11 mouse cellular contexts compared by ENCODE assay signal in the genomic region with DNA sequence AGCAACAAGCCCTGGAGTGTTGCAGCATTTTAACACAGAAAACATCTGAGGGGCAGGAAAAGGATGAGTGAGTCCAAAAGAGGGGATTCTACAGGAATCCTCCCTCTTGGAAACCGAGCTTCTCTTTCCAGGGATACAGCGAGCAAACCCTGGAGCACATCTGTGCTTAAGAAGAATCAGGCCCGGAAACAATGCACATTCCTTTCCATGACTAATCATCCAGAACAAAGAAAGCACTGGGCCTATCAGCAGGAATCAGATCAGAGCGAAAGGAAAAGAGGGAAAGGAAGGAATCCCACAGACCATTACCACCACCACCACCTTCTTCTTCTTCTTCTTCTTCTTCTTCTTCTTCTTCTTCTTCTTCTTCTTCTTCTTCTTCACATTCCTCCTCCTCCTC. TPM values are rescaled to one million over a fixed set of nuclear protein-coding genes. Genes with fewer than 3 reads are reported as not detected.
DNase-seq lines count a peak whose midpoint lies in the region; ATAC-seq and TF ChIP-seq lines count a peak whose summit lies in the region.
"Had no signal": no experiment of that assay in that cellular context is flagged by ENCODE, and none has a peak within 500 bp of the region (broad histone marks: within the 10 kb centered on the region; RNA-seq: fewer than 3 reads in every experiment).

No protein-coding gene starts in this region.

- no peak overlapping the region for H3K9ac ChIP-seq in heart, embryonic 14.5 days (ENCODE audit: low read length)
- no peak overlapping the region for H3K9ac ChIP-seq in lung, embryonic 15.5 days
- H3K9ac ChIP-seq: liver, embryonic 14.5 days had no signal

- no peaks in the 10 kb centered on the region for H3K9me3 ChIP-seq in heart, embryonic 14.5 days (ENCODE audit: control insufficient read depth, low read length)
- H3K9me3 ChIP-seq in lung, embryonic 15.5 days: no peaks in the 10 kb centered on the region

- no peak overlapping the region for H3K4me3 ChIP-seq in heart, embryonic 14.5 days (ENCODE audit: control insufficient read depth in 1 of 2, insufficient read depth in 1 of 2, low read depth in 1 of 2, low read length in 2 of 2)
- no peak overlapping the region for H3K4me3 ChIP-seq in lung, embryonic 15.5 days
- H3K4me3 ChIP-seq in lung, adult 2 months (replicated peaks; ENCODE audit: extremely low read depth, low read depth, low read length): no peak overlapping the region

- DNase-seq in heart, postnatal 36 days: no peak
- no peak for DNase-seq in lung, adult 2 months
- DNase-seq in R1 (ENCODE audit: low read depth, low spot score): peak; percentile 90
- peak; percentile 53 for DNase-seq in lung, postnatal 36 days
- no peak for DNase-seq in thymus, postnatal 25 days
- no peak for DNase-seq in adrenal gland, postnatal 36 days
- DNase-seq: cerebellum, adult 9-11 months had no signal

- peaks cover 3 to 8% of the 10 kb centered on the region in 2 experiments; a peak in 3 of 4 replicates for H3K4me1 ChIP-seq in heart, embryonic 14.5 days (ENCODE audit: control insufficient read depth in 2 of 2, insufficient read depth in 2 of 2, low read length in 2 of 2)
- H3K4me1 ChIP-seq in lung, embryonic 15.5 days: no peaks in the 10 kb centered on the region
- peaks cover 10% of the 10 kb centered on the region for H3K4me1 ChIP-seq in lung, adult 2 months (ENCODE audit: control insufficient read depth, insufficient read depth, low read length)

- TF ChIP-seq POLR2A in lung, adult 2 months (IDR thresholded peaks at IDR 0.05; ENCODE audit: borderline replicate concordance, extremely low read depth, low read depth, low read length): no peak

- intact Hi-C loops in heart, postnatal 36 days (cut with DNase I): no loop called here

- ATAC-seq in heart, embryonic 14.5 days (ENCODE audit: insufficient number of reproducible peaks, insufficient read depth, low FRiP score, low read depth): peak; percentile 39; the same call in 1 of the 2 replicates
- no peak for ATAC-seq in lung, embryonic 15.5 days (ENCODE audit: borderline replicate concordance, extremely low read depth, low FRiP score, low TSS enrichment)

- H3K36me3 ChIP-seq in heart, embryonic 14.5 days (ENCODE audit: control insufficient read depth, insufficient read depth, low read length): no peaks in the 10 kb centered on the region
- H3K36me3 ChIP-seq in lung, embryonic 15.5 days: no peaks in the 10 kb centered on the region

- H3K27ac ChIP-seq in heart, embryonic 14.5 days (replicated peaks in 1 of 2; ENCODE audit: control insufficient read depth in 1 of 2, insufficient read depth in 1 of 2, low read depth in 2 of 2, low read length in 2 of 2): peak overlapping the region in 1 of 2 experiments; percentile 48; a peak in 2 of 4 replicates
- H3K27ac ChIP-seq in lung, embryonic 15.5 days: peak overlapping the region; percentile 35
- H3K27ac ChIP-seq: liver, embryonic 14.5 days had no signal

- no peaks in the 10 kb centered on the region for H3K27me3 ChIP-seq in heart, embryonic 14.5 days (ENCODE audit: control insufficient read depth, insufficient read depth, low read length)
- H3K27me3 ChIP-seq in lung, embryonic 15.5 days: no peaks in the 10 kb centered on the region

- no peak for TF ChIP-seq CTCF in lung, adult 2 months (IDR thresholded peaks at IDR 0.05; ENCODE audit: insufficient read depth, low read length)

- 17% methylated on average over 4 of the region's 4 CpGs for WGBS in heart, embryonic 14.5 days
- 35% methylated on average over 4 of the region's 4 CpGs for WGBS in lung, embryonic 15.5 days
- 35% methylated on average over 4 of the region's 4 CpGs for WGBS in lung, adult 2 months

- H3K4me2 ChIP-seq in heart, embryonic 14.5 days (ENCODE audit: low read length): no peak overlapping the region
- no peak overlapping the region for H3K4me2 ChIP-seq in lung, embryonic 15.5 days

RNA-seq across cellular contexts. Expression of gene Zfp366, which starts 33.4 kb away (rescaled TPM):
- polyA plus RNA-seq in heart, embryonic 14.5 days (2014; fragmentation: Nextera tagmentation; extraction: Ambion mirVana): 0.95 and 1.0 TPM in 2 replicates
- 10 to 100 TPM in 1 of 2 experiments, 1 to 10 TPM in 1; 7.5 to 12.1 TPM for total RNA-seq in heart, postnatal 36 days (2021)
- polyA plus RNA-seq in lung, embryonic 15.5 days (2015; fragmentation: Nextera tagmentation; extraction: Ambion mirVana): 0.96 and 1.2 TPM in 2 replicates
- 13.6 and 14.5 TPM in 2 replicates for polyA plus RNA-seq in lung, adult 2 months (2012; rRNA removed)
- total RNA-seq in adrenal gland, postnatal 36 days (2021): 10 to 100 TPM in 1 of 2 experiments, 1 to 10 TPM in 1; 3.4 to 10.1 TPM
- total RNA-seq: monocyte, adult 5-6 weeks had no signal

Comparison
In these comparisons a context has a peak if more than half of its experiments do, and no peak if none do; other contexts are left out.
1. DNase-seq: peak in R1 (single experiment) and lung, postnatal 36 days (single experiment); none in heart, postnatal 36 days (0 of 2), lung, adult 2 months (single experiment), thymus, postnatal 25 days (single experiment) and adrenal gland, postnatal 36 days (0 of 2).